Mouse (Mus musculus): ENCODE measurements around the gene Dtx2.

- no peak for TF ChIP-seq UBTF (IDR thresholded peaks at IDR 0.05; ENCODE audit: borderline replicate concordance, insufficient read depth, low read depth, low read length)
- TF ChIP-seq POLR2A (IDR thresholded peaks at IDR 0.05; ENCODE audit: control insufficient read depth in 1 of 2, insufficient read depth in 1 of 2, low read depth in 1 of 2, low read length in 2 of 2, poor library complexity in 1 of 2): no peak
- no peak for TF ChIP-seq USF1 (IDR thresholded peaks at IDR 0.05; ENCODE audit: low read depth, low read length)
- no peak for TF ChIP-seq CTCF (IDR thresholded peaks at IDR 0.05 in 2 of 3, conservative IDR thresholded peaks at IDR 0.05 in 1 of 3; ENCODE audit: control insufficient read depth in 1 of 3, insufficient read depth in 1 of 3, low read depth in 2 of 3, low read length in 3 of 3, poor library complexity in 1 of 3, severe bottlenecking in 1 of 3)
- no peak for TF ChIP-seq RCOR1 (IDR thresholded peaks at IDR 0.05; ENCODE audit: low read depth, low read length)
- no peak for TF ChIP-seq TBP (IDR thresholded peaks at IDR 0.05; ENCODE audit: low read depth, low read length)
- TF ChIP-seq TAL1 (IDR thresholded peaks at IDR 0.05; ENCODE audit: low read length): no peak
- TF ChIP-seq ZMIZ1 (IDR thresholded peaks at IDR 0.05; ENCODE audit: low read depth, low read length): no peak
- no peak for TF ChIP-seq MAZ (IDR thresholded peaks at IDR 0.05; ENCODE audit: low read depth, low read length)
- TF ChIP-seq NRF1 (IDR thresholded peaks at IDR 0.05; ENCODE audit: insufficient read depth, low read depth, low read length, poor library complexity, severe bottlenecking): no peak
- no peak for TF ChIP-seq MEF2A (IDR thresholded peaks at IDR 0.05; ENCODE audit: extremely low read depth, insufficient replicate concordance, low read depth, low read length, poor library complexity, severe bottlenecking)
- TF ChIP-seq MAX (IDR thresholded peaks at IDR 0.05; ENCODE audit: low read length): no peak
- TF ChIP-seq TCF12 (IDR thresholded peaks at IDR 0.05; ENCODE audit: low read depth, low read length): no peak
- no peak for TF ChIP-seq KAT2A (conservative IDR thresholded peaks at IDR 0.05; ENCODE audit: low read depth, low read length)
These were observed 1.6 kb downstream of the Dtx2 start for GRCm38 (mm10) chr5:135996162-135996561.

Measured in MEL (cell line).